Mouse (Mus musculus): ENCODE results near the gene Cd7.

DNA sequence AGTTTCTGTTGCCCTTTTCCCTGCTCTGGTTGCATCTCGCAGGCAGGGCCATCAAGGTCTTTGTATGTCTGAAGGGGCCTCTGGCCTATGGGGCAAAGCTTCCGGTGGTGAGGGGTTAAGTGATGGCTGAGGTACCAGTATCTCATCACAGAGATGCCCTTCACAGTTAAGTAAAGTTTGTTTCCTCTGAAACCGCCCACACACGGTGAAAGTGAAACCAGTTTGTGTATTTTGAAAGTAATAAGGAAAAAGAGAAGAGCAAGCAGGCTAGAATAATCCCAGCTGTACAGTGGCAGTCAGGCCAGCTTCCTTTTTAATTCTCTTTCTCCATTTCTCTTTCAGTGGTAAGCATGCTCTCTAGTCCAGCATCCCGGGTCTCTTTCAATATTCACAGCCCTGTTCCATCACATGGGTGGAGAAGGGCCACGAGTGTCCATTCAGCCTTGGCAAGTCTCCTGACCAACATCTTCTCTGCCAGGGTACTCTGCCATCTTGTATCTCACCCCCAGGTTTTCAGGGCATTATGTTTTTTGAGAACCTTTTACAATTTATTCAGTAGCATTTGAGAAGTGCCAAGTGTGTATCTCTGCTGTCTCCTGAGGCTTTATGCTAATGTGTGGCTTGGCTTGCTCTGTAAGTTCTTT lies 43.8 kb upstream of the Cd7 start:
- no peak for TF ChIP-seq CEBPB (IDR thresholded peaks at IDR 0.05; ENCODE audit: low read depth)
- TF ChIP-seq CTCF (IDR thresholded peaks at IDR 0.05; ENCODE audit: control insufficient read depth, insufficient read depth, insufficient read length): no peak
- no peak for TF ChIP-seq USF1 (IDR thresholded peaks at IDR 0.05; ENCODE audit: low read depth)
- no peak for TF ChIP-seq MAX (IDR thresholded peaks at IDR 0.05)
- no peak for TF ChIP-seq FOSL1 (IDR thresholded peaks at IDR 0.05; ENCODE audit: insufficient read depth, low read length, poor library complexity, severe bottlenecking)
